Mouse (Mus musculus) hematopoietic stem cell, adult 5-6 weeks (primary cell): ENCODE measurements around the gene Fam149b. TPM values are rescaled to one million over a fixed set of nuclear protein-coding genes. Genes with fewer than 3 reads are reported as not detected.
"Not testable (repeated sequence)": the region's sequence is repeated elsewhere in the genome, so short reads cannot be mapped to it uniquely, and the experiment has no call there.

Experiments
- ATAC-seq, 2 experiments: fragments of 125-278 bp in 1 of 2; replicated peaks in 1 of 2; 2 replicates each; pipeline ENCODE4 v1.8.0; 2016 to 2017; ENCODE audit warnings: inconsistent platforms in 2 of 2, mild to moderate bottlenecking in 2 of 2, moderate number of reproducible peaks in 2 of 2, low read depth in 1 of 2, moderate TSS enrichment in 1 of 2; ENCODE audit not compliant: low FRiP score in 2 of 2, poor library complexity in 2 of 2, severe bottlenecking in 2 of 2, insufficient read depth in 1 of 2, low TSS enrichment in 1 of 2
- total RNA-seq: library from RNA; stranded (forward); fragments of 172-1452, 232-1000 nt; gene quantifications from 2 replicates; pipeline ENCODE4 v1.2.3, GENCODE M21; 2017

Fam149b gene
- total RNA-seq, result 39.9 and 58.2 TPM in 2 replicates

- ATAC-seq, result peak; percentile 98
These were observed at the start of gene Fam149b, which contains the start of gene Ecd for GRCm38 (mm10) chr14:20347991-20348541. Gene Fam149b (plus strand): TSS chr14:20348162. Gene Ecd (minus strand): TSS chr14:20348121.

GRCm38 (mm10) chr14:20305085-20305484 is 42.9 kb upstream of the Fam149b start:
- not testable (repeated sequence) for ATAC-seq

DNA sequence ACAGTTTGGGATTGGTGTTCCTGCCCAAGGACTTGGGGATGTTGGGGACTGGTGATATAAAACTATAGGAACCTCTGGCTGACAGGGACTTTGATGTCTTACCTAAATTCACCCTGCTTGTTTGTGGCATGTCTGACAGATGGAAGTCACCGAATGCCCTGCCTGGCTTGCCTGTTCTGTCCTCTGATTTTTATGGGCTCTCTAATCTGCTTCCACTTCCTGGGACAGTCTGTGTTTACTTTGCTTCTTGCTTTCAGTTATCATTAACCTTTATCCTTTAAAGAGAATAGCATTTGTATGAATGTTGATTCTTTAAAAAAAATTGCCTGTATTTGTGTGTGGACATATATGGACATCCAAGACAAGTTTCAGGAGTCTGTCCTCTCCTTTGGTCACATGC is 32.8 kb upstream of the Fam149b start:
- ATAC-seq, result no peak

GRCm38 (mm10) chr14:20319420-20319819 is 28.5 kb upstream of the Fam149b start:
- no peak for ATAC-seq

GRCm38 (mm10) chr14:20324196-20324595 is 23.8 kb upstream of the Fam149b start:
- ATAC-seq, result no peak

GRCm38 (mm10) chr14:20328474-20328873 is 19.5 kb upstream of the Fam149b start:
- ATAC-seq, result peak in 1 of 2 experiments; percentile 36; a peak in 1 of 4 replicates

DNA sequence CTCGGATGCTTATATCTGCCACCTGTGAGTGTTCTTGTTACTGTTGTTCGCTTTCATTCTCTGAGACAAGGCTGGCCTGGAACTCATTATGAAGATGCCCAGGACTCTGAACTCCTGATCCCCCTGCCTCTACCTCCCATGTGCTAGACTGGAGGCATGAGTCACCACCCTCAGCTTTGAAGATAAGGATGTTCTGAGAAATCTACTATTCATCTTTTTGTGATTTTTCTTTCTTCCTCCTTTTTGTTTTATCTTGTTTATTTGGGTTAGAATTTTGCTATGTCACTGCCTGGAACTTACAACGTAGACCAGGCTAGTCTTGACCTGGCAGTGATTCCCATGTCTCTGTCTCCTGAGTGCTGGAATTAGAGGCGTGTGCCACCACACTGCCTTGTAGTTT is 16.6 kb upstream of the Fam149b start:
- no peak for ATAC-seq

GRCm38 (mm10) chr14:20339415-20339814 is 8.5 kb upstream of the Fam149b start:
- no peak for ATAC-seq

GRCm38 (mm10) chr14:20340149-20340548 is 7.8 kb upstream of the Fam149b start:
- peak in 1 of 2 experiments; percentile 58; a peak in 1 of 4 replicates for ATAC-seq

DNA sequence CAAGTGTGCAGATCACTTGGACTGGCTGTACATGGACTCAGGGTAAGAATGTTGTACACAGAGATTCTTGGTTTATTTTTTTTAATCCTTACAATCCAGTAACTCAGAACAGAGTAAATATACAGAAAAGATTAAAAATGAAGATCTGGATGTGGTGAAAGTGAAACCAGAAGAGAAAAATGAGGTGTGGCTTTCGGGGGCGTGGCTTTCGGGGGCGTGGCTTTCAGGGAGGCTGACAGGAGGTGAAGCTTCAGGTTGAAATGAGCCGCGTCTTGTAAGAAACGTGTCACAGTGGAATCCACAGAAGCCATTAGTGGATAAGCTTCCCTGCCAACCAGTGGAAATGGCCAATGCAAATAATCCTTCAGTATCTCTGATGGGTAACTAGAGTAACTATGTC is 7.1 kb upstream of the Fam149b start:
- ATAC-seq, result no peak

DNA sequence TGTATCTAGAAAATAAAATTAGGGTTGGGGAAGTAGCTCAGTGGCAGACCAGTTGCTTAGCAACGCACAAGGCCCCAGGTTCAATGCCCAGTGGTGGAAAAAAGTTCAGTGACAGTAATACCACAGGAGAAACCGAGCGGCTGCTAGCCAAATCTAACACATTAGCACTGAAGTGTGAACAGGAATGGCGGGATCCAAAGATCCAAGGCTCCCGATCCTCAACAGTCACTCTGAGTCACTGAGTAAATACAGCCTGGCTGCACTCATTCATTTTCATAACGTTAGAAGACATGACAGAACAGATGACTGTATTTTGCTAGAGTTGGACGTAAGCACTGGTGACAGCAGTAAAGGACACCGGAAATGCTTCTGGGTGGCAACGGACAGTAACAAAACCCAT is 2.1 kb upstream of the Fam149b start:
- no peak for ATAC-seq

DNA sequence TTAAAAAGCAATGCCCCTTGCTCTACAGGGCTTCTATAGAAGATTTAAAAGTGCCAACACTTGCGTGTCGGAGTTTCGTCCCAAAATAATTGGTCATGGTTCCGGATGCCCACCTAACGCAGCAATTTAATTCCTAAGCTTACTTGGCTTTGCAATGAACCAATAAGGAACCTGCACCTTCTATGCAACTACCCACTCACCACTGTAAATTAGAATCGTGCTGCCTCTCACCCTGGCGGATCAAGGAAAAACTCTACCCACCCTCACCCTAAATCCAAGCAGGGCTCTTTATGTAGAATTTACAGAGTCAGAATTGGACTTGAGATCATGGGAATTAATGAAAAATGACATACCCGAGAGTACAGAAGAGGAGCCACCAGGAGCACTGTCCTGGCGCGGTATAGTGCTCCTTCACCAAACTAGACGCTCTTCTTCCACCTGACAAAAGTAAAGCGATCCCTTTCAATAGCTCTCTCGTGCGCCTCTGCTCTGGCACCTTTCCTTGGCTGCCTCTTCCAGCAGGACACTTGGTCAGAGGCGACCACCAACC is 446 bp upstream of the Fam149b start:
- ATAC-seq, result peak; percentile 30 to 47; a peak in 2 of 4 replicates

- ATAC-seq, result peak in 1 of 2 experiments; percentile 72; a peak in 1 of 4 replicates
These were observed 15.3 kb downstream of the Fam149b start for GRCm38 (mm10) chr14:20363230-20363629.

- no peak for ATAC-seq
These were observed 20.3 kb downstream of the Fam149b start for GRCm38 (mm10) chr14:20368271-20368670.

DNA sequence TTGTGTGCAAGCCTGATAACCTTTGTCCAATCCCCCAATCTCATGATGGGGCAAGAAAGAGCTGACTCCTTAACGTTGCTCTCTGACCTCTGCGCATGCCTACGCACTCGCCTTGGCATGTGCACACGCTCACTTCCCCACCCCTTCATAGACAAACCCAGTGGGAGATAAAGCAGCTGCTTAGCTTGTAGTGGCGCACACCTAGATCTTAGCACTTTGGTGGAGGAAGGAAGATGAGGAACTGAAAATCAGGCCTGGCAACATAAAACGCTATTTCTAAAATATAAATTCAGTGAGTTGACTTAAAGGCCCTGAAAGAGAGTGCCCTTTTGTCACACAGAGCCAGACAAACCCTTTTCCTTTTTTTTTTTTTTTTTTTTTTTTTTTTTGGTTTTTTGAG is 22.8 kb downstream of the Fam149b start:
- no peak for ATAC-seq

DNA sequence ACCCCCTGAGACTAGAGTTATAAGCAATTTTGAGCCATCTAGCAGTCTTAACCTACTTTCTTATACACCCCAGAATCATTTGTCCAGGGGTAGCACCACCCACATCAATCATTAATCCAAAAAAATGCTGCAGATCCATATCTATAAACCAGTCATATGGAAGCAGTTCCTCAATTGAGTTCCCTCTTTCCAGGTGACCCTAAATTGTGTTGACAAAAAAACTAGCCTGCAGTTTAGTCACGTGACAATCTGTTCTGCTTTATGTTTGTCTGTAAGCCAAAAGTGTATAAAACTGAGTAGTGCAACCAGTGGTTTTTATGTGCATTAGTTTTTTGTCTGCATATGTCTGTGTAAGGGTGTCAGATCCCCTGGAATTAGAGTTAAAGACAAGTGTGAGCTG is 23.9 kb downstream of the Fam149b start:
- no peak for ATAC-seq

- ATAC-seq, result no peak
These were observed 29.2 kb downstream of the Fam149b start for GRCm38 (mm10) chr14:20377112-20377521.

GRCm38 (mm10) chr14:20378313-20379061 is 30.5 kb downstream of the Fam149b start:
- peak; percentile 81 to 94 for ATAC-seq
